Mouse (Mus musculus): ENCODE measurements around the gene Cdkal1.

Cdkal1 gene

GRCm38 (mm10) chr13:29855281-29856031 lies at the start of gene Cdkal1:
Cdkal1 (minus strand) TSS chr13:29855674.
- peak; percentile 65 for DNase-seq (ENCODE audit: low read depth)

GRCm38 (mm10) chr13:29903341-29903740 lies 47.9 kb upstream of the Cdkal1 start:
- no peak for DNase-seq (ENCODE audit: low read depth)

- no peak for DNase-seq (ENCODE audit: low read depth)
These were observed 47.2 kb upstream of the Cdkal1 start for GRCm38 (mm10) chr13:29902676-29903075.

- DNase-seq (ENCODE audit: low read depth), result no peak
These were observed 46.2 kb upstream of the Cdkal1 start for GRCm38 (mm10) chr13:29901641-29902040.

GRCm38 (mm10) chr13:29866780-29867179 lies 11.3 kb upstream of the Cdkal1 start:
- DNase-seq (ENCODE audit: low read depth), result no peak

GRCm38 (mm10) chr13:29864331-29864730 lies 8.9 kb upstream of the Cdkal1 start:
- DNase-seq (ENCODE audit: low read depth), result no peak

- no peak for DNase-seq (ENCODE audit: low read depth)
These were observed 4.6 kb upstream of the Cdkal1 start for GRCm38 (mm10) chr13:29860087-29860486.

GRCm38 (mm10) chr13:29857436-29857835 lies 2.0 kb upstream of the Cdkal1 start:
- peak; percentile 23 for DNase-seq (ENCODE audit: low read depth)

- DNase-seq (ENCODE audit: low read depth), result no peak
These were observed 598 bp downstream of the Cdkal1 start for GRCm38 (mm10) chr13:29854876-29855275.

GRCm38 (mm10) chr13:29838409-29839047 lies 16.9 kb downstream of the Cdkal1 start:
- DNase-seq (ENCODE audit: low read depth), result no peak

GRCm38 (mm10) chr13:29835170-29835569 lies 20.3 kb downstream of the Cdkal1 start:
- no peak for DNase-seq (ENCODE audit: low read depth)

GRCm38 (mm10) chr13:29833751-29834150 lies 21.7 kb downstream of the Cdkal1 start:
- DNase-seq (ENCODE audit: low read depth), result no peak

GRCm38 (mm10) chr13:29831126-29831525 lies 24.3 kb downstream of the Cdkal1 start:
- peak; percentile 94 for DNase-seq (ENCODE audit: low read depth)

GRCm38 (mm10) chr13:29828032-29828431 lies 27.4 kb downstream of the Cdkal1 start:
- DNase-seq (ENCODE audit: low read depth), result no peak

- no peak for DNase-seq (ENCODE audit: low read depth)
These were observed 29.0 kb downstream of the Cdkal1 start for GRCm38 (mm10) chr13:29826469-29826868.

- no peak for DNase-seq (ENCODE audit: low read depth)
These were observed 29.4 kb downstream of the Cdkal1 start for GRCm38 (mm10) chr13:29826041-29826440.

- DNase-seq (ENCODE audit: low read depth), result no peak
These were observed 30.7 kb downstream of the Cdkal1 start for GRCm38 (mm10) chr13:29824797-29825196.

GRCm38 (mm10) chr13:29824326-29824725 lies 31.1 kb downstream of the Cdkal1 start:
- DNase-seq (ENCODE audit: low read depth), result no peak

GRCm38 (mm10) chr13:29823906-29824305 lies 31.6 kb downstream of the Cdkal1 start:
- no peak for DNase-seq (ENCODE audit: low read depth)

- no peak for DNase-seq (ENCODE audit: low read depth)
These were observed 32.0 kb downstream of the Cdkal1 start for GRCm38 (mm10) chr13:29823487-29823886.

GRCm38 (mm10) chr13:29819910-29820583 lies 35.4 kb downstream of the Cdkal1 start:
- no peak for DNase-seq (ENCODE audit: low read depth)

GRCm38 (mm10) chr13:29819147-29819546 lies 36.3 kb downstream of the Cdkal1 start:
- no peak for DNase-seq (ENCODE audit: low read depth)

GRCm38 (mm10) chr13:29818314-29818713 lies 37.2 kb downstream of the Cdkal1 start:
- DNase-seq (ENCODE audit: low read depth), result no peak

All from fibroblast of lung, adult 2 months (primary cell).